Mouse (Mus musculus) MEL (cell line): ENCODE results near the gene Gm12184. TPM values are rescaled to one million over a fixed set of nuclear protein-coding genes. Genes with fewer than 3 reads are reported as not detected.

Source experiments
- DNase-seq: peaks from one replicate; pipeline ENCODE4 v3.0.0; 2011; ENCODE audit warnings: low read depth, low spot score
- H3K27ac ChIP-seq: 2 replicates; pipeline ENCODE4 v1.5.1; 2012; ENCODE audit warnings: low read depth, mild to moderate bottlenecking, control low read depth, low read length, moderate library complexity; ENCODE audit not compliant: control insufficient read depth
- H3K27me3 ChIP-seq, 2 experiments: fragments of 150-350 bp in 1 of 2; sonication (generic) in 1 of 2; 2 replicates each; pipeline ENCODE4 v1.6.1; 2012; ENCODE audit warnings: low read length in 2 of 2, mild to moderate bottlenecking in 2 of 2, improper control_type of control experiment in 1 of 2, moderate library complexity in 1 of 2; ENCODE audit not compliant: insufficient read depth in 2 of 2, control insufficient read depth in 1 of 2
- H3K36me3 ChIP-seq, 2 experiments: 2 replicates each; pipeline ENCODE4 v1.6.1; 2012 to 2014; ENCODE audit warnings: low read length in 2 of 2, improper control_type of control experiment in 1 of 2, inconsistent platforms in 1 of 2, mild to moderate bottlenecking in 1 of 2; ENCODE audit not compliant: insufficient read depth in 2 of 2, control insufficient read depth in 1 of 2
- H3K4me1 ChIP-seq, 2 experiments: fragments of 150-350 bp in 1 of 2; sonication (generic) in 1 of 2; 2 replicates each; pipeline ENCODE4 v1.6.1; 2012; ENCODE audit warnings: low read length in 2 of 2, improper control_type of control experiment in 1 of 2, mild to moderate bottlenecking in 1 of 2; ENCODE audit not compliant: insufficient read depth in 2 of 2, control insufficient read depth in 1 of 2
- H3K4me3 ChIP-seq, 2 experiments: fragments of 150-350 bp in 1 of 2; sonication (generic) in 1 of 2; 2 replicates each; pipeline ENCODE4 v1.5.1; 2012; ENCODE audit warnings: low read depth in 2 of 2, low read length in 2 of 2, mild to moderate bottlenecking in 2 of 2, moderate library complexity in 2 of 2, control low read depth in 1 of 2, improper control_type of control experiment in 1 of 2; ENCODE audit not compliant: control insufficient read depth in 1 of 2, insufficient read depth in 1 of 2
- H3K79me2 ChIP-seq: 2 replicates; pipeline ENCODE4 v1.6.1; 2012; ENCODE audit warnings: mild to moderate bottlenecking, low read length, moderate library complexity; ENCODE audit not compliant: control insufficient read depth, poor library complexity, insufficient read depth
- H3K9ac ChIP-seq: 2 replicates; pipeline ENCODE4 v1.6.1; 2012; ENCODE audit warnings: low read depth, mild to moderate bottlenecking, control low read depth, low read length, moderate library complexity; ENCODE audit not compliant: control insufficient read depth, poor library complexity, severe bottlenecking
- H3K9me3 ChIP-seq: fragments of 150-350 bp; sonication (generic); replicated peaks from 2 replicates; pipeline ENCODE4 v1.6.1; 2012; ENCODE audit warnings: mild to moderate bottlenecking, low read length, improper control_type of control experiment, moderate library complexity; ENCODE audit not compliant: insufficient read depth
- E2F4 ChIP-seq: IDR thresholded peaks from 2 replicates; pipeline ENCODE4 v1.6.1; 2011; ENCODE audit warnings: low read depth, low read length, improper control_type of control experiment, borderline replicate concordance
- ELF1 ChIP-seq: IDR thresholded peaks from 2 replicates; pipeline ENCODE4 v1.6.1; 2014; ENCODE audit warnings: low read depth, mild to moderate bottlenecking, inconsistent platforms, low read length, improper control_type of control experiment, moderate library complexity
- ETS1 ChIP-seq: IDR thresholded peaks from 2 replicates; pipeline ENCODE4 v1.6.1; 2012; ENCODE audit warnings: low read depth, mild to moderate bottlenecking, inconsistent platforms, low read length, improper control_type of control experiment, moderate library complexity
- GATA1 ChIP-seq: IDR thresholded peaks from 2 replicates; pipeline ENCODE4 v1.6.1; 2011; ENCODE audit warnings: low read depth, low read length, improper control_type of control experiment
- HCFC1 ChIP-seq: IDR thresholded peaks from 2 replicates; pipeline ENCODE4 v1.6.1; 2012; ENCODE audit warnings: low read depth, mild to moderate bottlenecking, inconsistent platforms, low read length, improper control_type of control experiment, moderate library complexity
- MAFK ChIP-seq: IDR thresholded peaks from 2 replicates; pipeline ENCODE4 v1.6.1; 2011; ENCODE audit warnings: low read depth, mild to moderate bottlenecking, low read length, improper control_type of control experiment, borderline replicate concordance
- MXI1 ChIP-seq: IDR thresholded peaks from 2 replicates; pipeline ENCODE4 v1.6.1; 2011; ENCODE audit warnings: mild to moderate bottlenecking, low read depth, low read length, improper control_type of control experiment
- MYC ChIP-seq: IDR thresholded peaks from 2 replicates; pipeline ENCODE4 v1.6.1; 2011; ENCODE audit warnings: low read depth, mild to moderate bottlenecking, low read length, improper control_type of control experiment, moderate library complexity
- NRF1 ChIP-seq: IDR thresholded peaks from 2 replicates; pipeline ENCODE4 v1.6.1; 2014; ENCODE audit warnings: low read depth, mild to moderate bottlenecking, inconsistent platforms, low read length, improper control_type of control experiment, moderate library complexity; ENCODE audit not compliant: poor library complexity, insufficient read depth, severe bottlenecking
- POLR2A ChIP-seq, 2 experiments: IDR thresholded peaks; 2 replicates each; pipeline ENCODE4 v1.6.1; 2011 to 2012; ENCODE audit warnings: low read length in 2 of 2, mild to moderate bottlenecking in 2 of 2, control low read depth in 1 of 2, improper control_type of control experiment in 1 of 2, low read depth in 1 of 2, moderate library complexity in 1 of 2; ENCODE audit not compliant: control insufficient read depth in 1 of 2, insufficient read depth in 1 of 2, poor library complexity in 1 of 2
- RAD21 ChIP-seq: IDR thresholded peaks from 2 replicates; pipeline ENCODE4 v1.6.1; 2011; ENCODE audit warnings: mild to moderate bottlenecking, low read depth, low read length, improper control_type of control experiment
- SIN3A ChIP-seq: IDR thresholded peaks from 2 replicates; pipeline ENCODE4 v1.6.1; 2012; ENCODE audit warnings: low read length, improper control_type of control experiment, inconsistent platforms
- TAL1 ChIP-seq: IDR thresholded peaks from 2 replicates; pipeline ENCODE4 v1.6.1; 2012; ENCODE audit warnings: mild to moderate bottlenecking, inconsistent platforms, low read length, moderate library complexity, mixed read lengths
- USF2 ChIP-seq, 2 experiments: IDR thresholded peaks; 2 replicates each; pipeline ENCODE4 v1.6.1; 2011 to 2012; ENCODE audit warnings: improper control_type of control experiment in 2 of 2, low read length in 2 of 2, borderline replicate concordance in 1 of 2, inconsistent platforms in 1 of 2, low read depth in 1 of 2, mild to moderate bottlenecking in 1 of 2; ENCODE audit not compliant: insufficient read depth in 1 of 2
- ZC3H11A ChIP-seq: IDR thresholded peaks from 2 replicates; pipeline ENCODE4 v1.6.1; 2012; ENCODE audit warnings: low read depth, mild to moderate bottlenecking, inconsistent platforms, low read length, improper control_type of control experiment
- polyA plus RNA-seq, 2 experiments: library from polyadenylated mRNA; stranded (reverse) in 1 of 2; unstranded in 1 of 2; fragments of >175 nt in 1 of 2; fragments of >200 nt in 1 of 2; gene quantifications; 2 replicates each; pipeline versions ENCODE4 v1.2.1 to v1.2.4; 2012; ENCODE audit warnings: low replicate concordance in 2 of 2, low read depth in 1 of 2; ENCODE audit not compliant: insufficient read length in 2 of 2, insufficient read depth in 1 of 2, missing spikeins in 1 of 2
- total RNA-seq: library from RNA; depleted of rRNA; stranded (reverse); fragments of 300-350 nt; gene quantifications from 2 replicates; pipeline ENCODE4 v1.2.3, GENCODE M21; 2012

Gm12184 gene
- total and polyA plus RNA-seq, 3 experiments = 10.9 to 15.3 TPM; not detected in 1

DNA sequence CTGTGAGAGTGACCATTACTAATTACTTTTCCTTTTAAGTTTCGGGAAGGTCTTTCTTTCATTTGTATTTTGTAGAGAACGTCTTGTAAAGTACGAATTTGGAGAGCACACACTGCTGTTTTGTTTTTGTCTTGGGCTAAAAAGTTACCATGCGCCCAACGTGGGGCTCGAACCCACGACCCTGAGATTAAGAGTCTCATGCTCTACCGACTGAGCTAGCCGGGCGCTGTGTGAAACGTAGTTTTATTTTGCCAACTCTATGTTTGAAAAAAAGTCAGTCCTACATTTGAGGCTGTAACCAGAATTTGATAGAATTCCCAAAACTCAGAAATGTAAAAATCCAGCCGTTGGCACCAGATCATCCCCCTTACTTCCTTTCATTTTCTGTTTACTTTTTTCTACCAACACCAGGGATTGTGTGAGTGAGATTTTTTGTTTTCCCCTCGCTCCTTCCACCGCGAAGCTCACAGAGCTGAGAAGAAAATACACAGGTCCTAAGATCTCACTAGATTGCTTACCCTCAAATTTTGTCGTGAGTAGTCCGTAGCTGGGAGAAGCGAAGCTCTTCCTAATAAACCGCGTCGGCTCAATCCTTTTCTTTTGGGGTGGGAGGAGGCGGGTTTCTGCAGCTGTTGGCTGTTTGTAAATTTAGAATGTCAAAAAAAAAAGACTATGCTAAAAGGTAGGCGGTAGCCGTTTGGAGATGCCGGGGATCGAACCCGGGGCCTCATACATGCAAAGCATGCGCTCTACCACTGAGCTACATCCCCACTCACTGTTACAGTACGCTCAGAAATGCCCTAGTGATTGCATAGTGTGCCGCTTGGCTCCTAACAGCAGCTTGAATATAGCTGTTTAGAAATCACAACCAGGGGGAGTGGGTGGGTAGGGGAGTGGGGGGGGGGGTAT, 7.5 kb upstream of the Gm12184 start (continued):
- peak; percentile 46; the same call in 1 of the 2 replicates for TF ChIP-seq NRF1
- TF ChIP-seq E2F4 = peak; percentile 68; the same call in 1 of the 2 replicates
- no peak for TF ChIP-seq USF2 (IDR thresholded peaks at IDR 0.05; ENCODE audit: borderline replicate concordance in 1 of 2, insufficient read depth in 1 of 2, low read depth in 1 of 2, low read length in 2 of 2)
- TF ChIP-seq RAD21 = no peak
- TF ChIP-seq MAFK = peak; percentile 100

DNA sequence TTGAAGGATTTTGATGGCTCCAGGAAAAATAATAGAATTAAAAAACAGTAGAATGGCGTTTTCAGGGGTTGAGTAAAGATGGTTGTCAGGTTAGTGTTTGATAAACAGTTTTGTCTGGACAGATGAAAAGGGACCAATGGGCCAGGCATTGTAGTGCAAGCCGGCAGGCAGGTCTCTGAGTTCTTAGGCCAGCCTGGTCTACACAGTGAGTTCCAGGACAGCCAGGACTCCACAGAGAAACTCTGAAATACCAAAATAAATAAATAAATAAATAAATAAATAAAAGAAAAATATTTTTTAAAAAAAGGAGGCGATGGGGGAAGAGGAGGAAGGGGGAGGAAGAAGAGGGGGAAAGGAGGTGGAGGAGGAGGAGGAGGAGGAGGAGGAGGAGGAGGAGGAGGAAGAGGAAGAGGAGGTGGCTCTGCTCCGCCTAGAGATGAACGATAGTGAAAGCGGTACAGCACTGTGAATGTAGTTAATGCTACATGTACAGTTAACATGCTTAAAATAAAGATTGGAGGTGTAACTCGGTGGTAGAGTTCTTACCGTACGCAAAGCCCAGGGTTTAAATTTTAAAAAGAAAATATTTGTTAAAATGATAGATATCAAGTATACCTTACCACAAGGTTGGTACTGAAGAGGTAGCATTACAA, 6.7 kb upstream of the Gm12184 start:
- TF ChIP-seq GATA1 (no peak), USF2 (IDR thresholded peaks at IDR 0.05; ENCODE audit: borderline replicate concordance in 1 of 2, insufficient read depth in 1 of 2, low read depth in 1 of 2, low read length in 2 of 2) (no peak), MYC (no peak; the same call in 1 of the 2 replicates), MXI1 (0 out of 2 replicates have a peak, but pooled peaks have one; percentile 13), RAD21 (no peak), ZC3H11A (no peak), ELF1 (0 out of 2 replicates have a peak, but pooled peaks have one; percentile 22), SIN3A (peak; percentile 50), POLR2A (IDR thresholded peaks at IDR 0.05; ENCODE audit: control insufficient read depth in 1 of 2, insufficient read depth in 1 of 2, low read depth in 1 of 2, low read length in 2 of 2, poor library complexity in 1 of 2) (peak in 1 of 2 experiments; percentile 49; a peak in 1 of 4 replicates), HCFC1 (peak; percentile 40; the same call in 1 of the 2 replicates), TAL1 (no peak), ETS1 (no peak)
- Histone ChIP-seq H3K27me3 (no peaks in the 10 kb centered on the region), H3K4me3 (peak overlapping the region; percentile 57 to 66), H3K9ac (peak overlapping the region; percentile 70), H3K4me1 (peaks cover 0 to 28% of the 10 kb centered on the region in 2 experiments; a peak in 2 of 4 replicates), H3K36me3 (peaks cover 0 to 14% of the 10 kb centered on the region in 2 experiments; a peak in 2 of 4 replicates), H3K27ac (peak overlapping the region; percentile 65), H3K79me2 (no peaks in the 10 kb centered on the region; the same call in 1 of the 2 replicates), H3K9me3 (no peaks in the 10 kb centered on the region)
- peak; percentile 82 for DNase-seq
